Mouse (Mus musculus): Measurements from ENCODE around the gene Mctp2.

DNA sequence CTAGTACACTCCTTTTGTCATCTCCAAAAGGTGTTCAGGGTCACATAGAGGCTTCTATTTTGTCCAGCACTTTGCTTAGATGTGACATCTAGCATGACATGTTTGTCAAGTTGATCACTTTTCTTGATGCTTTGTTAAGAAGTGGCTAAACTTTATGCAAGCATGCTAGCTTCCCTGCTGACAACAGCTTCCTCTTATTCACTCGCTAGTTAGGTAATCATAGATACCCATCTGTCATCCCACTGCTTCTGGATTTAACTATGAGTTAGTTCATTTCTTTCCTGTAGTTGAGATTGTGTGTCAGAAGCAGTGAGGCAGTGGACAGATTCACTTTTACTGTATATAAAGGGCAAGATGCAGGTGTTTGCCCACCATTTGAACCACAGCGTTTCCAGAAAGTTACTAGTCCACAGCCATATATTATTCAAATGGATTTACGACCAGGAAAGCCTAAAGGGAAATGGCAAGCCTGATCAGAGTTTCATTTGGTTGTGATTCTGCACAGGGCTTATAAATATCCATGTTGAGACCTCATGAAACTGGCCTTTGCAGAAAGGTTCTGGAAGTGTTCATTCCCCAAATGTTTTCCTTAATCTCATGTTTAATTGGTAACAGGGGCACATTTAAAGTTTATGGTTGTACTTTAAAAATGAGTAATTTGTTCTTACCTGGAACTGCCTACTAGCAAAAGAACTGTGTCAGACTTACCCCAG is 216.8 kb downstream of the Mctp2 start:
- TF ChIP-seq GATA1 (IDR thresholded peaks at IDR 0.05; ENCODE audit: low read length) (no peak), TAL1 (IDR thresholded peaks at IDR 0.05; ENCODE audit: low read length) (no peak)
